Mouse (Mus musculus): ENCODE results near the gene Akr1c18.
"Not testable (repeated sequence)": the region's sequence is repeated elsewhere in the genome, so short reads cannot be mapped to it uniquely, and the experiment has no call there.

Gene Akr1c18

DNA sequence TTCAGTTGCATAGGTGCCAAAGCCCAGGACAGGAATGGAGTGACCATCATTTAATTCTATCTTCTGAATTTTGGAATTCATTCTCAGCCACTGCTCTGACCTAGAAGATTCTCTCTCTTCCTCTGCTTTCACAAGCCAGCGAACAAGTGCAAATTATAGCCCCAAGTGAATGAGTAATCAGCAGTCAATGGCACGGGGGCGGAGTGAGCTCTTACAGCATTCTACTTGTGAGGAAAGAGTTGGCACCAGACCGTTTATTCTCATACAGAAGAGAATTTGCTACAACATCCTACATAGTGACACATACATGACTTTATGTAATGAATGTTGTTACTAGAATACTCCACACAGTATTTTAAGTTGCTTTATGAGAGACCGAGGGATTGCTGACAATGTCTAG, at the start of gene Akr1c18:
Gene Akr1c18 (minus strand): TSS at position 137 of the 400 bp plus-strand sequence.
- no peak for DNase-seq (ENCODE audit: low read depth, low spot score)

DNA sequence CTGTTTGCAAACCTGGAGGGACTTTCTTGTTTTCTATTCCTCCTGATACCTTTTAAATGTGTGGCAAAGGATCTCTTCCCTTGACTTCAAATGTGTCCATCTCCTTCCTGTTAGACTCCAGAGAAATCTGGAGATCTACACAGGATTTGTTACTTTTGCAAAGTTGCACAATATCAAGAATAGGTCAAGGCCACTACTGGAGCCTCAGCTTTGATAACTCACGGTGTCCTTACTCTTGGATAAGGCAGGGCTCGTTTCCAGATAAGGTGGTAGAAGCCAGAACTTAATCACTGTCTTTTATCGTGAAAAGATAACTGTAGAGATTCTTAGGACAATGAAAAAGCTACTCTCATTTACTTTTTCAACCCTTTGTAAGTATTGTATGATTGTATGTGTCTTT, 42.1 kb upstream of the Akr1c18 start:
- DNase-seq (ENCODE audit: low read depth, low spot score) = no peak

DNA sequence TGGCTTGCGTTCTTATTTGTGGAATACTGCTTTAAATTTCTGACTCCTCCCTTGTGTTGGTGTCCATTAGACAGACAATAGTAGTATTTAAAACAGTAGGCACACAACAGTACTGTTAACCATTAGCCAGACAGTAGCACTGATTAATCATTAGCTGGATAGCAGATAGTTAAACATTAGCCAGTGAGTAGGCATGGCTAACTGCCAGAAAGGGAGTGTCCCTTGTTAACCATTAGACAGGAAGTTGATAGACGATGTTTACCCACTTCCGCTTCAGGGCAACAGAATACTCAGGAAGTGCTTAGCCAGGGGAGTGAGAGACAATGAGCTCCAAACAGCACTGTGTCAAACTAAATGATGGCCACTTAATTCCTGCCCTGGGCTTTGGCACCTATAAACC, 40.5 kb upstream of the Akr1c18 start, which contains the start of gene Akr1c13:
Gene Akr1c13 (plus strand): TSS at position 247 of the 400 bp plus-strand sequence.
- DNase-seq (ENCODE audit: low read depth, low spot score) = no peak

DNA sequence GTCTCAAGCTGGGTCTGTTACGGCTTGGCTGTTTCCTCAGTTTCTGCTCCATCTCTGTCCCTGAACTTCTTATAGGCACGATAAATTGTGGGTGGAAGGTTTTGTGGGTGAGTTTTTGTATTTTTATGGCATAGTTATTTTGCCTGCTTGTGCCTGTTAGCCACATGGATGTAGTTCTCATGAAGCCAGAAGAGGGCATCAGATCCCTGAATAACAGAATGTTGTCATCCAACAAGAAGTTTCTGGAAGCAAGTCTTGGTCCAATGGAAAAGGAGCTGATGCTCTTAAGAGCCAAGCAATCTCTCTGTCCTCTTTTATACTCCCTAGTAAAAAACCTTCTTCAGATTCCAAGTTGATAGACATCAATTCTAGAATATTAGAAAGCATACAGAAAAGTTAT, 37.7 kb upstream of the Akr1c18 start:
- DNase-seq (ENCODE audit: low read depth, low spot score) = no peak

DNA sequence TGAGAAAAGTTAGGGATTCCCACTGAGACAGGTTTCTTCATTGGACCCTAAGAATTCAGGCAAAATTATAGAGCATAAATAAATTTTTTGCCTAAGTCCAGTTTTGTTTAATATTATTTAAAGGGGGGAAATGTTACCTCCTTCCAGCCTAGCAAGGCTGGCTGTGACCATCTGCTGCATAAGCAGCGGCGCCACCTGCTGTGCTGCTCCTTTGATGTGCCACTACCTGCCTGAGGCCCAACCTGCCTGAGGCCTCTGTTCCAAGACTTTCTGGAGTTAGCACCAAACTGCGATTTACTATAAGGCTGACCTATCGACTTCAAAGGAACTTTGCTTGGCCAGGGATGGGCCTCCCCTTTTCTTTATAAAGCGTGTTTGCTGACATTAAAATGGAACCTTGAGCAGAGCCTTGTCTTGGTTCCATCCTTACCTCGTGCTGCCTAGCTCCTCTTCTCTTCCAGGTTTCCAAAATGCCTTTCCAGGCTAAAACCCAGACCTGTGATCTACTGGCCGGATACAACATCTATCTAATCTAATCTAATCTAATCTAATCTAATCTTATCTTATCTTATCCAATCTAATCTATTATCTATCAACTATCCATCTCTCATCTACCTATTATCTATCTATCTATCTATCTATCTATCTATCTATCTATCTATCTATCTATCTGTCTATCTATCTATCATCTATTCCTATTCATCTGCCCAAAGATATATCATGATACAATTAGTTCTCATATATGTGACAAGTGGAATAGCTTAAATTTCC, 36.4 kb upstream of the Akr1c18 start:
- DNase-seq (ENCODE audit: low read depth, low spot score) = not testable (repeated sequence)

DNA sequence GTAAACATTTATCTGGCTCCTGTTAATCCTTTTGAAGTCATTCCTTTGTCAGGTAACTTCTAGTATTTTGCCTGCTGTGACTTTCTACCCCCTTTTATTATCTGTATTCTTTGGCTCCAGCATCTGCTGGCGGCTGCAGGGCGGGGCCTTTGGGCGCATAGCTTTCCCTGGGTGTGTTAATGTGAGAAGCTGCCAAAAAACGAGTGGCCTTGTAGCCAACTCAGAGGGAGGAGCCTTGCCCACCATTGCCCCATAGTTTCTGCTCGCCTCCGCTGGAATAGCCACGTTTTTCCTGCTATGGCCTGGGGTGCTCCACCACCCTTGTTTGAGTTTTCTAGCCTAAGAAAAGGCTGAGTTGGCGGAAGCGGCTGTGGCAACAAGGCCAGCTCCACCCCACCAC, 32.7 kb upstream of the Akr1c18 start:
- no peak for DNase-seq (ENCODE audit: low read depth, low spot score)

DNA sequence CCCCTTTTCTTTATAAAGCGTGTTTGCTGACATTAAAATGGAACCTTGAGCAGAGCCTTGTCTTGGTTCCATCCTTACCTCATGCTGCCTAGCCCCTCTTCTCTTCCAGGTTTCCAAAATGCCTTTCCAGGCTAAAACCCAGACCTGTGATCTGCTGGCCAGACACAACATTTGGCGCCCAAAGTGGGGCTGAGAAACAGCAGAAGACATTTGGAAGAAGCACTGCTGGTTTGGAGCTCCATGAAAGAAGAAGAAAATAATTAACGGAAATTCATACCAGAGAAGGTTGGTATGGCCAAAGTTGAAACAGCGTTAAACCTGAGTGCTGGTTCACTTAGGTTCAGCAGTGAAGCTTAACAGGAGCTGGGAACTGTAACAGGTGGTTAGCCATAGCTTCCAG, 30.9 kb upstream of the Akr1c18 start:
- not testable (repeated sequence) for DNase-seq (ENCODE audit: low read depth, low spot score)

DNA sequence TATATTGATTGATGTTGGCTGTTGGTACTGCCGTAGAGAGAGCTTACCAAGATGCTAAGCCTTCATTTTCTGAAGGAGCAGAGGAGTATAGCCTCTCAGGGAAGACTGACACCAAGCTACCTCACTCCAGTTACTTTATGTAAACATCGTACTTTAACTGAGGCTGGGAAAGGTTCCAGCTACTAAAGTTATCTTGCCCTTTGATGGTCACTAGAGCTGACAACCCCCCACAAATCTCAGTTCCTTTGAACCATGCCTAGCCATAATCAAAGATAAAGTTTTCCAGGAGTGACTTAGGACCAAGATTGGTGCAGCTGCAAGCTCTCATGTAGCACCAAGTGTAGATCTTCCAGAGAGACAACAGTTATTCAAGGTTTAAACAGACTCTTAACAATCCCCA, 22.5 kb upstream of the Akr1c18 start:
- no peak for DNase-seq (ENCODE audit: low read depth, low spot score)

DNA sequence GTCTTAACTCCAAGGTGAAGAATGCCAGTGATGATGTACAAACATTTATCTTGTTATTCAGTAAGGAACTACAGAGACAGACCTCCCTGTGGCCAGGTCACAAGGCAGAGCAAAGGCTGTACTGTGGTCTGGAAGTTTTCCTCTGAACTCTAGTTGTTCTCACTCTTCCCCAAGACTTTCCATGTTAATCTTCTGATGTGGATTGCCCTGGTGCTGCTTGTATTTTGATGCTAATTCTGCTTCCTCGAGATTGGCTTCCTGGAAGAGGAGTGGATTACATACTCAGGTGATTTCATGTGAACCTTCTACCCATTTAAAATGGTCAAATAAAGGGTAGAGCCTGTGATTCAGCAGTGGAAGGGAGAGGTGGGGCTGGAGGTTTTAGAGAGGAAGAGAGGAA, 17.6 kb upstream of the Akr1c18 start:
- DNase-seq (ENCODE audit: low read depth, low spot score) = no peak

DNA sequence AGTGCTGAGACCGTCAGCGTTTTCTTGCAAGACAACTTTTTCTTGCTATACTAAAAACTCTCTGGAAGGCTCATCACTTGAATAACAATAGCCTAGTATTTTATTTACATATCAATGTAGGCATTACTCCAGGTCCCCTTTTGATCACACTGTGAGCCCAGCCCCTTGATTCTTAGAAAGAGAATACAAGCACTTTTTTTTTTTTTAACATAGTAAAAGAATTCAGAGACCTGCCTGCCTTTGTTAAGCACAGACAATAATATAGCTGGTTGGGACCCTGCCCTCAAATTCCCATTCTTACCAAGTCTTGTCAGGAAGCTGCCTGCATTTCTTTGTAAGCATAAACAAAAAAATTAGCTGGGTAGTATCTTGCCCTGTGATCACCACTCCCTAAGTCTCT, 4.8 kb upstream of the Akr1c18 start:
- DNase-seq (ENCODE audit: low read depth, low spot score) = no peak

DNA sequence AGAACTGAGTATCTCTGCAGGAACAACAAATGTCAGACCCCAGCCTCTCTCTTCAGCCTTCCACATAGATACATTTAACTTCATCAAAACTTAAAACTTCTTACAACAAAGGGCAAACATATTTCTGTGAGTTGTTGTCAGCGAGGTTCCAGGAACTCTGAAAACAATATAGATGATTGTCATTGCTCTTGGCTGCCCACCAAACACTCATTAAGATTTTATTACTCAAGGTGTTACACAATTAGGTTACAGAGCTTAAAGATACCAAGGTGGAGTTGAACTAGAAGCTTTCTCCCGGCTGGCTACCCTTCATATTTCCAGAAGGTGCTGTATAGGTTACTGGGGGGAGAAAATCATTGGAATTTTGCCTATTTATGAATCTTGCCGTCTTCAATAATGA, 3.1 kb upstream of the Akr1c18 start:
- no peak for DNase-seq (ENCODE audit: low read depth, low spot score)

DNA sequence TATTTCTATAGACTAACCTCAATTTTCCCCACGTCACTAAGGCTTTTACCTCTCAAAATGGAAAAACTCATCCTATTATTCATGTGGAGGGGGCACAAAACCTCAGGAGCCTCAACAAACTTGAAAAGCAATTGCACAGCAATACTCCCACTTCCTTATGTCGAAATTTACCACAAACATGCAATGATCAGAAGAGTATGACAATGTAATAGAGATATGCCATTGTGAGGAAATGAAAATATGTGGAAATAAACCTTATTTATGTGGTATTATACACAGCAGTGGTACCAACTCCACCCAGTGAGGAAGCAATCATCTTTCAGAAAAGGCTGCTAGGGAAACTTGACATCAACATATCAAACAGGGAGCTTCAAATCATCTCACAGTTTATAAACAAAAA, 2.5 kb upstream of the Akr1c18 start:
- DNase-seq (ENCODE audit: low read depth, low spot score) = no peak

DNA sequence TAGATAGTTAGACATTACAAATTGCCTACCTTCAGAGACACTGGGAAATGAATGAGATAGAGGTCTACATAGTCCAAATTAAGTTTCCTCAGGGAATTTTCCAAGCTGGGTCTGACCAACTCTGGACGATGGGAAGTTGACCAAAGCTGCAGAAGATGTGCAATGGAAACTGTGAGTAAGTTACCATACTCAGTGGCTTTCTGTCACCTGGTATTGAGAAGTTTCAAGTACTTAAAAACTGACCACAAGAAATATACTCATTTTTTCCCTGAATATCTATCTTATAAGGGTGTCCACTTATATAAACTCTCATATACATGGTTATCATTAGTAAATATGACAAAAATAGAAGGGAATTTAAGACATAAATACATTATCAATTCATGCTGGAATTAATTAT, 6.2 kb downstream of the Akr1c18 start:
- DNase-seq (ENCODE audit: low read depth, low spot score) = no peak

DNA sequence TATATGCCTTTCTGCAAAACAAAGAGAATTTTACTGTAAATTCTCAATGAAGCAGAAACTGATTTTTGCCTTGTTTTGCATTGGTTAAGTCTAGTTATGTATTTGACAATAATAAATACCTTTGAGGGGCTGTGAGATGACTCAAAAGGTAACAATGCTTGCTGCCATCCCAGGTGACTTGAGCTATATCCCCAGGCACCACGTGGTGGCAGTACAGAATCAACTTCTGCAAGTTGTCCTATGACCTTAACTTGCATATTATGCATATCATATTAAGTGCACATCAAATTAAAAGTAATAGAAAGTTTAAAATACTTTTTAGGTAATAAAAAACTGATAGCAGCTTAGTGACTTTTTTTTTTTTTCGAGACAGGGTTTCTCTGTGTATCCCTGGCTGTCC, 17.4 kb downstream of the Akr1c18 start:
- DNase-seq (ENCODE audit: low read depth, low spot score) = peak; percentile 22

DNA sequence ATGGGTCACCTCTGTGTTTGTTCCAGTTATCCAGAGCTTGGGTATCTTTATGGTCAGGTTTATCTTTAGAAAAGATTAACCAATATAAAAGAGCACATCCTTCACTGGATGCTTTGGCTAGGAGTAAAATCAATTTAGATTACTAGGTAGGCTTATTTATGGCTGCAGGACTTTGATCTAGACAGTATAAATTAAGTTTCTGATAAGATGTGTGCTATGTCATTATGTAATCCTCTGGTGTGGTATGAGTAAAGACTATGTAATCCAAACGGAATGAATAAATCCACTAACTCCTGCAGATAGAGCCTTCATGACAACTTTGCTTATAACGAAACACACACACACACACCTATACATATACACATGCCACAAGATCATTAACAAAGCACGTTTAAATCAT, 18.7 kb downstream of the Akr1c18 start:
- no peak for DNase-seq (ENCODE audit: low read depth, low spot score)

DNA sequence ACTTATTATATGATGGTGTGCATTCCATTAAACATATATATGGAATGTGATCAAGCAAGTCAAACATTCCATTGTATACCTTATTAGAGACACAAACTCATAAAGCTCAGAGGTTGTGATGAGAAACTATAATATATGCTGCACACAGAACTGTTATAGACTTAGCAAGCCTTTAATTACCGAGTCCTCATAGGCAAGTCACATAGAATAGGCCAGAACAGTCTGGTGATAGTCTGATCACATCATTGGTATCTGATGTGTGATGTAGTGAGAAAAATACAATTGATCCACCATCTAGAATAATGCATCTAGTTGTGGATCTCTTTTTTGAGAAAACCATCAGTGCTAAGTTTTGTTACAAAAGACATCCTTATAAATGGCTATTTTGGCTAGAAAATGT, 19.1 kb downstream of the Akr1c18 start:
- no peak for DNase-seq (ENCODE audit: low read depth, low spot score)

DNA sequence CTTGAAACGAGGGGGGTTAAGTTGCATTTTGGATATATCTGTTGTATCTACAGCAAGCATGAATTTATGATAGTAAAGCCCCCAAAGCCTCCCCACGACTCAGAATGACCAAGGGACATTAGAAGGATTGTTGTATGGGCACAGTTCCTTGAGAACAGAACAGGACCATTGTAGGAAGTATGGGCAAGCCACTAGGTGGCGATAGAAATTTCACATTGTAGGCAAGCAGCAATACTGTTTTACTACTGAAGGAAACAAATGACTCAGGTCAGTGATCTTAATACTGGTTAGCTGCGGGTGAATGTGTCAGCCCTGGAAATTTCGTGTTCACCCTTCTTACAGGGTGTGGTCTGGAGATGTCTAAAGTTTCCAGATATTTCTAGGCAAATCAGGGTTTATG, 21.4 kb downstream of the Akr1c18 start:
- peak; percentile 38 for DNase-seq (ENCODE audit: low read depth, low spot score)

DNA sequence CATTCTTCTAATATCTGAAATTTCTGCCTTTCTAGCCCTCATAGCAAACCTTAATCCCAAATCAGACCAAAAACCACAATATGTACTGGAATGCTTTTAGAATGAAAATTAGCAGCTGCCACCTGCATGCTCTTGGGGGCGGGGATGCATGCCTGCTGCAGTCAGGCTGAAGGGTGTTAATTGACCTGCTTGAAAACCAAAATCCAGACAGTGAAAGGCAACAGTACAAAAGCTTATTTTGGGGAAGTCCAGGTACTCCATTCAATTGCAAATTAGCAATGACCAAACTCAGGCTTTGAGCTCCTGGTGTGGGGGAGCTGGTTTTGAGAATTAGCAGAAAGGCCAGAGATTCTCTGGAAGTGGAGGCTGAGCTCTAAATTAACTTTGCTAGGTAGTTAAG, 24.6 kb downstream of the Akr1c18 start:
- DNase-seq (ENCODE audit: low read depth, low spot score) = not testable (repeated sequence)

DNA sequence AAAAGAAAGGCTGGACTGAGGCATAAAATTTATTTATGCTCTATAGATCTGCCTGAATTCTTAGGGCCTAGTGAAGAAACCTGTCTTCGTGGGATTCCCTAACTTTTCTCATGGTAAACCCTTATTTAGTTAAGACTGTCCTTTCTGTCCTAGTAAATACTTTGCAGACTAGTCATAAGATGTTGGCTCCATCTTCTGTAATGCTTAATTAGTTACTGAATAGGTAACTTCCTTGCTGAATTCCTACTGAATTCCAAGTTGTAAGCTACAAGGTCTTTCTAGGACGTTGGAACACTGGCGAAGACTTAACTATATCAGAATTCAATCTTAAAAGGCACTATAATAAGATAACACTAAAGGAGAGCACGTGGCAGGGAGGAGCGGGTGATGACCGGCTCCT, 26.0 kb downstream of the Akr1c18 start:
- DNase-seq (ENCODE audit: low read depth, low spot score) = not testable (repeated sequence)

DNA sequence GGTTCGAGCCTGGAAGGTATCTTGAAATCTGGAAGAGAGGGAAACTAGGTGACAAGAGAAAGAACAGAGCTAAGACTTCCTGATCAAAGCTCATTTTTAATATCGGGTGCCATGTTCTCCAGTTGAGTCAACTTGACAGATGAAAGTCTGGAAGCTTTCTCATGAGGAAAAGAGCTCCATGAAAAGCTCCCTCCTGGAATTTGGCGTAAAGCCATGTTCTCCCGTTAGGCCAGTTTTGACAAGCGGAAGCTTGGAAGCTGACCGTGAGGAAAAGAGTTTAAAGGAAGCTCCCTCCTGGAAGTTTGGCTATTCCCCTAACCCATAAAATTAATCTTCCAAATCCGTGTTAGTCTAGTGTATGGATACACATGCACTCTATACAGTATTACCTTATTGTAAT, 27.3 kb downstream of the Akr1c18 start:
- no peak for DNase-seq (ENCODE audit: low read depth, low spot score)

DNA sequence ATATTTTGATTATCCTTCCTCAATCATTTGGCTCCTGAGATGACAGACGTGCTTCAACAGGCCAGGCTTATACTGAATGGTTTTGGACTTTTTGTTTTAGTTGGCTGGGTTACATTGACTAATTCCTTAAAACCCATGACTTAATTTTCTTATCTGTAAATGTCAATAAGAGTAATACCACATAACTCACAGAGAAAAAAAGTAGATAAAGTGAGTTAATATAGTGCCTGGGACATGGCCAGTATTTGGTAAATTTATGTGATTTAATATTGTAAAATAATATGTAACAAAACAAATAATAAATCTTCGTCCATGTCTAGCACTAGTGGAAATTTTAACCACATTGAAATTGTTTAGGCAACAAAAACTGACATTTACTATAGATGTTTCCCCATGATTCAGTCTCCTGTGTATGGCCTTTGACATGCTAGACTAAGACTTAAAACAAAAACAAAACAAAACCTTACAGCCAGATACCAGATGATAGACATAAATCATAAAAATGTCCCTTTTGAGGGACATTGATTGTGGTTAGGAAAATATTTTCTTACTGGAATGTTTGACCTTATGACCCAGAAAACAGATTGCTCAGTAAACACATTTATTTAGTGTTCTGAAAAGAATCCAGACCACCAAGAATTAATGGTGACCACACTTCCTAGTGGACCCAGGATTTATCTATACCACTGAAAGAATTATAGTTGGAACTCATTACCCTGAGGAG, 31.1 kb downstream of the Akr1c18 start:
- no peak for DNase-seq (ENCODE audit: low read depth, low spot score)

DNA sequence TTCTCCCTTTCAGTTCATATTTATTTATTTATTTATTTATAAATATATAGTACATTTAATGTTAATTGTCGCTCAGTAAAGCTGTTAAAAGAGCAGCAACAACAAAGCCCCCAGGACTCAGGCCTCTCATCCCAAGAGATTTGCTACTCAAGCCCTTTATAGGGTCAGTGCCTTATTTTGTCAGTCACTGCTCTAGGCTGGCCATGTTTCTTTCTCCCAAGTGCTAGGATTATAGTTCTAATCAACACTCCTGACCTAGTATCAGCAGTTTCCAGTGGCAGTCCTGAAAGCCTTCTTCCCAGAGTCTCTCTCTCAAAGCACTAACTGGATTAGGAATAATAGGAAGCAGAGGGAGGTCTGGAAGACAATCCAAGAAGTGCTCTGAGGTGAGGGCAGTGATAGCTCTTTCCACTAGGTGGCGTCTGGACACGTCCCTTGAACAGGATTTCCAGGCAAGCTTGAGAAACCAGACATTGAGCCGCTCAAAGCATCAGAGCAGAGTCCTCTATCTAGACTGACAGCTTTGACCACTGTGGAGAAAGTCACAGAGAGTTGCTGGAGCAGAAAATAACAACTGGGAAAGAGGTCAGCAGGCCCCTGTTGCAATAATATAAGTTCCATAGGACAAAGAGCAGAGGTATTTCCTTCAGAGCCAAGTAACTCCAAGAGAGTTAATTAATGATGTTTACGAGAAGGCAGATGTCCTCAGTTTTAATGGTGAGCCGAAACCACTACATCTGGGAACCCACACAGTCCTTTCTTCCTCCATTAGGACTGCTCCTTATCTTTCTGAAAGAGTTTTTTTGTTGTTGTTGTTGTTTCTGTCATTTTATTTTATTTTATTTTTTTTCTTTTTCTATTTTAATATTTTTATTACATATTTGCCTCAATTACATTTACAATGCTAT, 39.9 kb downstream of the Akr1c18 start:
- DNase-seq (ENCODE audit: low read depth, low spot score) = peak; percentile 37

Data from A20 (cell line).